8 mouse cellular contexts compared by ENCODE assay signal in the genomic region with DNA sequence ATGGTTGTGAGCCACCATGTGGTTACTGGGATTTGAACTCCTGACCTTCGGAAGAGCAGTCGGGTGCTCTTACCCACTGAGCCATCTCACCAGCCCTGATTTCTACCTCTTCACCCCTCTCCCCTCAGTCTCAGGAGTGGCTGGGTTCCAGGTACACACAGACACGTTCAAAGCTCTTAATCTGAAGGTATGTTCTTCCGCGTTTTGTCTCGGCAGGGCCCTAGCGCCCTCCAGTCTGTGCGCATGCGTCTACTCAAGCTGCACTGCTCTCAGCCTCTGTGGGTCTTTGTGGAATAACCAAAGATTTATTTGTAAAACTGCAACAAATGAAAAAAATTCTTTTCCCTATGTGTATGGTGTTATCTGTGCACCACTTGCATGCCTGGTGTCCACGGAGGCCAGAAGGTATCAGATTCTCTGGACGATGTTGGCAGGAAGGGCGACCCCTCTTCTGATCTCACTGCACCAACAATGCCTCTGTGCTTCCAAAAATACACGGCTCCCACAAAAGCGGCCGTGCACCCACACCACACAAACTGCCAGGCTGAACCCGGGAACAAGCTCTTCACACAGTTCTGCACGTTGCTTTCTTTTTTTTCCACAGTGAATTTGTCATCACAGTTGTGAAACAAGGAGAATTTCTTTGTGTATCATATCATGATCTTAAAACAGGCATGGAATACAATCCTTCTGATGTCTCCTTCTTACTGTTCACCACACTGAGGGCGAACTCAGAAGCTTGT. TPM values are rescaled to one million over a fixed set of nuclear protein-coding genes. Genes with fewer than 3 reads are reported as not detected.
DNase-seq lines count a peak whose midpoint lies in the region; ATAC-seq lines count a peak whose summit lies in the region.

No protein-coding gene starts in this region.

- H3K4me3 ChIP-seq in intestine, embryonic 14.5 days (ENCODE audit: low read depth, low read length), result no peak overlapping the region

- no peak overlapping the region for H3K9ac ChIP-seq in intestine, embryonic 14.5 days (ENCODE audit: low read length)

- no peaks in the 10 kb centered on the region for H3K27me3 ChIP-seq in intestine, embryonic 14.5 days (replicated peaks; ENCODE audit: control insufficient read depth, insufficient read depth, low read length)

- peak overlapping the region; percentile 66 for H3K27ac ChIP-seq in intestine, embryonic 14.5 days (ENCODE audit: low read depth)

- DNase-seq in layer of hippocampus, adult 9-11 months, result peak; percentile 37
- no peak for DNase-seq in layer of hippocampus, postnatal 14 days (ENCODE audit: low spot score in 2 of 2)
- peak; percentile 65 for DNase-seq in ZHBTc4 (ENCODE audit: low read depth, low spot score)
- peak; percentile 41 to 43 for DNase-seq in cerebellum, postnatal 14 days
- DNase-seq in intestine, embryonic 14.5 days (ENCODE audit: low spot score), result no peak
- no peak for DNase-seq in thymus, adult 18-20 months
- no peak for DNase-seq in layer of hippocampus, adult 8-10 months (ENCODE audit: low spot score in 2 of 2)
- DNase-seq in adrenal gland, postnatal 25 days, result no peak

- no peaks in the 10 kb centered on the region for H3K4me1 ChIP-seq in intestine, embryonic 14.5 days (replicated peaks; ENCODE audit: control insufficient read depth, insufficient read depth, low read length)

- no peaks in the 10 kb centered on the region for H3K9me3 ChIP-seq in intestine, embryonic 14.5 days (ENCODE audit: control insufficient read depth, low read length)

- no peak overlapping the region for H3K4me2 ChIP-seq in intestine, embryonic 14.5 days (ENCODE audit: low read length)

- ATAC-seq in intestine, embryonic 14.5 days (replicated peaks; ENCODE audit: low FRiP score, low TSS enrichment, low read depth), result no peak

- peaks cover 45% of the 10 kb centered on the region for H3K36me3 ChIP-seq in intestine, embryonic 14.5 days (ENCODE audit: control insufficient read depth, insufficient read depth, low read length)

- 84% methylated on average over 18 of the region's 18 CpGs for WGBS in intestine, embryonic 14.5 days

RNA-seq across cellular contexts. Expression of gene Zdhhc20, which starts 30.7 kb away (rescaled TPM):
- 10 to 100 TPM; 31.4 to 35.3 TPM for total RNA-seq in layer of hippocampus, postnatal 14 days (2021)
- 56.9 and 63.6 TPM in 2 replicates for polyA plus RNA-seq in intestine, embryonic 14.5 days (2014; fragmentation: Nextera tagmentation; extraction: Ambion mirVana)
- total RNA-seq in layer of hippocampus, adult 8-10 months (2022), result 10 to 100 TPM; 43.9 to 48.4 (median 46.2) TPM
- total RNA-seq in adrenal gland, postnatal 25 days (2021), result 40.1 and 57.4 TPM in 2 replicates

Comparison
In these comparisons a context has a peak if more than half of its experiments do, and no peak if none do; other contexts are left out.
1. DNase-seq: peak in layer of hippocampus, adult 9-11 months (single experiment), ZHBTc4 (single experiment) and cerebellum, postnatal 14 days (2 of 2); none in layer of hippocampus, postnatal 14 days (0 of 2), intestine, embryonic 14.5 days (single experiment), thymus, adult 18-20 months (0 of 2), layer of hippocampus, adult 8-10 months (0 of 2) and adrenal gland, postnatal 25 days (single experiment).